Mouse (Mus musculus): ENCODE results near the gene Cd38.

GRCm38 (mm10) chr5:43863642-43864041 is 4.7 kb upstream of the Cd38 start:
- TF ChIP-seq CTCF (IDR thresholded peaks at IDR 0.05; ENCODE audit: extremely low read depth, insufficient read depth, insufficient read length, insufficient replicate concordance), result no peak
- no peak for TF ChIP-seq POLR2A (IDR thresholded peaks at IDR 0.05; ENCODE audit: low read depth, low read length)
